Mouse (Mus musculus) embryonic facial prominence, embryonic 15.5 days (tissue): ENCODE data around the gene Agbl4. TPM values are rescaled to one million over a fixed set of nuclear protein-coding genes. Genes with fewer than 3 reads are reported as not detected.

Experiments
- ATAC-seq: fragments of 200-750 bp; cut with Nextera tagmentation; 2 replicates; pipeline ENCODE4 v1.8.0; 2017; ENCODE audit warnings: low read depth, moderate TSS enrichment; ENCODE audit not compliant: insufficient number of reproducible peaks, low FRiP score, low TSS enrichment
- H3K27ac ChIP-seq: fragments of 300-500 bp; sonication (generic); replicated peaks from 2 replicates; pipeline ENCODE4 v1.5.1; 2015; ENCODE audit warnings: mild to moderate bottlenecking, inconsistent platforms
- H3K27me3 ChIP-seq: fragments of 300-500 bp; sonication (generic); 2 replicates; pipeline ENCODE4 v1.6.1; 2015; ENCODE audit warnings: inconsistent platforms
- H3K36me3 ChIP-seq: fragments of 300-500 bp; sonication (generic); 2 replicates; pipeline ENCODE4 v1.6.1; 2015; ENCODE audit warnings: mild to moderate bottlenecking, inconsistent platforms
- H3K4me1 ChIP-seq: fragments of 300-500 bp; sonication (generic); 2 replicates; pipeline ENCODE4 v1.6.1; 2015; ENCODE audit warnings: inconsistent platforms
- H3K4me2 ChIP-seq: fragments of 300-500 bp; sonication (generic); replicated peaks from 2 replicates; pipeline ENCODE4 v1.6.1; 2015; ENCODE audit warnings: mild to moderate bottlenecking, inconsistent platforms
- H3K4me3 ChIP-seq: fragments of 300-500 bp; sonication (generic); replicated peaks from 2 replicates; pipeline ENCODE4 v1.5.1; 2015; ENCODE audit warnings: mild to moderate bottlenecking, inconsistent platforms
- H3K9ac ChIP-seq: fragments of 300-500 bp; sonication (generic); 2 replicates; pipeline ENCODE4 v1.6.1; 2015; ENCODE audit warnings: inconsistent platforms
- H3K9me3 ChIP-seq: fragments of 300-500 bp; sonication (generic); replicated peaks from 2 replicates; pipeline ENCODE4 v1.6.1; 2016; ENCODE audit warnings: inconsistent platforms
- WGBS: fragments of 180-500 bp; shearing (Covaris S2); methylation state at CpG from one replicate; pipeline ENCODE4 v1.1.7; 2015; 5-methylcytosine and 5-hydroxymethylcytosine counted together
- polyA plus RNA-seq: library from polyadenylated mRNA; unstranded; fragments of >200 nt; fragmentation: Nextera tagmentation; extraction: Ambion mirVana; gene quantifications from 2 replicates; pipeline ENCODE4 v1.2.1, GENCODE M21; 2015

Gene Agbl4
- polyA plus RNA-seq, 1 experiment from 2014 or later = 2.0 TPM

- H3K36me3 ChIP-seq = no peaks in the 10 kb centered on the region
- 94% methylated on average over 2 of the region's 2 CpGs for WGBS
- ATAC-seq = no peak
- no peaks in the 10 kb centered on the region for H3K9me3 ChIP-seq
- H3K4me2 ChIP-seq = no peak overlapping the region
- H3K4me1 ChIP-seq = no peaks in the 10 kb centered on the region
- no peak overlapping the region for H3K9ac ChIP-seq
- no peaks in the 10 kb centered on the region for H3K27me3 ChIP-seq
- no peak overlapping the region for H3K4me3 ChIP-seq
- no peak overlapping the region for H3K27ac ChIP-seq
Measured at GRCm38 (mm10) chr4:111704126-111704525, 1306.7 kb downstream of the Agbl4 start.

GRCm38 (mm10) chr4:111704975-111705374 lies 1307.5 kb downstream of the Agbl4 start:
- H3K4me2 ChIP-seq = no peak overlapping the region
- no peaks in the 10 kb centered on the region for H3K9me3 ChIP-seq
- H3K36me3 ChIP-seq = no peaks in the 10 kb centered on the region
- H3K27ac ChIP-seq = no peak overlapping the region
- H3K4me3 ChIP-seq = no peak overlapping the region
- no peak overlapping the region for H3K9ac ChIP-seq
- no peaks in the 10 kb centered on the region for H3K27me3 ChIP-seq
- no peak for ATAC-seq
- H3K4me1 ChIP-seq = no peaks in the 10 kb centered on the region
- WGBS = 55% methylated on average over 3 of the region's 3 CpGs

Other genes with a start within 250 kb of the Agbl4 start
- gene Elavl4, start 45.8 kb upstream of the Agbl4 start, polyA plus RNA-seq = 18.7 and 20.0 TPM in 2 replicates